ENCODE assay signal across 8 mouse cellular contexts in the genomic region with DNA sequence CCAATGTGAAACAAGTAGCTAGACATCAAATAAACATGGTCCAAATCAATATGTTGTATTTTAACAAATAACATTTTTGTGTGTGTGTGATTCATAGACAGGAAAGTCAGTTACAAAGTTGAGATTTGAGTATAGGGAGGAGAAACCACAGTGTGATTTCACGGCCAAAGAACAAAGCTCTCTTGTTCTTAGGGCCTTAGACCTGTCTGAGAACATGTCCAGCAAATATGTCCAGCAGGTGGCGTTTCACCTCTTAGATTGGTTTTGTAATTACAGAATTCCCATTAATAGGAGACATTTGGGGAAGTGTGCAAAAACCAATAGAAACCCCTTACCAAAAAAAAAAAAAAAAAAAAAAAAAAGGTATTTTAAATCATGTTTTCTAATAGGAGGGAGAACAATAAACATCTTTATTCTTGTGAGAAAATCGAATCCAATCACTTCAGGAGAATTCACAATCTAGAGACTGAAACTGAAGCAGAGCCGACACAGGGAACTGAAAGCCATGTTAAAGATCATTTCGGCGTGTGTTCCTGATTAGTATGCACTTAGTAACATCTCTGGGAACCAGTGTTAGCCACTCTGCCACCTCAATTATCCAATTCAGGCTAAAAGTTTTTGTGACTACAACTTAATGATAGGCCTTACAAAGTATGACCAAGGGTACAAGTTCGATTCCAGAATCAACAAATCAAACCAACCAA. TPM values are rescaled to one million over a fixed set of nuclear protein-coding genes. Genes with fewer than 3 reads are reported as not detected.
A peak's percentile ranks its signal among the peaks of the same experiment; 100 is the strongest.
DNase-seq lines count a peak whose midpoint lies in the region; ATAC-seq lines count a peak whose summit lies in the region.

No protein-coding gene starts in this region.

- no peak for ATAC-seq in intestine, embryonic 14.5 days (replicated peaks; ENCODE audit: low FRiP score, low TSS enrichment, low read depth)
- no peak for ATAC-seq in intestine, embryonic 16.5 days
- ATAC-seq in midbrain, embryonic 12.5 days (ENCODE audit: low FRiP score, low read depth) = peak; percentile 61; the same call in 1 of the 2 replicates

- H3K36me3 ChIP-seq in intestine, embryonic 14.5 days (ENCODE audit: control insufficient read depth, insufficient read depth, low read length) = no peaks in the 10 kb centered on the region
- no peaks in the 10 kb centered on the region for H3K36me3 ChIP-seq in intestine, embryonic 16.5 days (ENCODE audit: control insufficient read depth, insufficient read depth, low read length)
- H3K36me3 ChIP-seq in midbrain, embryonic 12.5 days = no peaks in the 10 kb centered on the region

- no peak overlapping the region for H3K27ac ChIP-seq in intestine, embryonic 14.5 days (ENCODE audit: low read depth)
- H3K27ac ChIP-seq in intestine, embryonic 16.5 days (ENCODE audit: low read length) = no peak overlapping the region
- H3K27ac ChIP-seq in midbrain, embryonic 12.5 days (replicated peaks) = no peak overlapping the region

- no peak overlapping the region for H3K4me3 ChIP-seq in intestine, embryonic 14.5 days (ENCODE audit: low read depth, low read length)
- no peak overlapping the region for H3K4me3 ChIP-seq in intestine, embryonic 16.5 days (ENCODE audit: low read length)
- H3K4me3 ChIP-seq in midbrain, embryonic 12.5 days = no peak overlapping the region

- H3K9me3 ChIP-seq in intestine, embryonic 14.5 days (ENCODE audit: control insufficient read depth, low read length) = no peaks in the 10 kb centered on the region
- no peaks in the 10 kb centered on the region for H3K9me3 ChIP-seq in intestine, embryonic 16.5 days (ENCODE audit: control insufficient read depth, low read length)
- no peaks in the 10 kb centered on the region for H3K9me3 ChIP-seq in midbrain, embryonic 12.5 days

- no peak overlapping the region for H3K9ac ChIP-seq in intestine, embryonic 14.5 days (ENCODE audit: low read length)
- no peak overlapping the region for H3K9ac ChIP-seq in intestine, embryonic 16.5 days (ENCODE audit: low read depth, low read length)
- H3K9ac ChIP-seq in midbrain, embryonic 12.5 days (replicated peaks) = no peak overlapping the region

- H3K4me1 ChIP-seq in intestine, embryonic 14.5 days (replicated peaks; ENCODE audit: control insufficient read depth, insufficient read depth, low read length) = no peaks in the 10 kb centered on the region
- H3K4me1 ChIP-seq in intestine, embryonic 16.5 days (ENCODE audit: control insufficient read depth, insufficient read depth, low read length) = no peaks in the 10 kb centered on the region
- H3K4me1 ChIP-seq in midbrain, embryonic 12.5 days = peaks cover 8% of the 10 kb centered on the region; the same call in 1 of the 2 replicates

- no peak overlapping the region for H3K4me2 ChIP-seq in intestine, embryonic 14.5 days (ENCODE audit: low read length)
- no peak overlapping the region for H3K4me2 ChIP-seq in intestine, embryonic 16.5 days (ENCODE audit: low read depth, low read length)
- H3K4me2 ChIP-seq in midbrain, embryonic 12.5 days (replicated peaks) = no peak overlapping the region

- H3K27me3 ChIP-seq in intestine, embryonic 14.5 days (replicated peaks; ENCODE audit: control insufficient read depth, insufficient read depth, low read length) = no peaks in the 10 kb centered on the region
- no peaks in the 10 kb centered on the region for H3K27me3 ChIP-seq in intestine, embryonic 16.5 days (replicated peaks; ENCODE audit: control insufficient read depth, insufficient read depth, low read length)
- H3K27me3 ChIP-seq in midbrain, embryonic 12.5 days = no peaks in the 10 kb centered on the region

- WGBS in intestine, embryonic 14.5 days = 68% methylated on average over 7 of the region's 7 CpGs
- WGBS in intestine, embryonic 16.5 days = 65% methylated on average over 7 of the region's 7 CpGs
- WGBS in midbrain, embryonic 12.5 days = 61% methylated on average over 7 of the region's 7 CpGs

- DNase-seq in intestine, embryonic 14.5 days (ENCODE audit: low spot score) = peak; percentile 73
- peak; percentile 91 for DNase-seq in brain, adult 2 months (ENCODE audit: low read depth, low spot score)
- peak; percentile 69 for DNase-seq in fibroblast of lung, adult 2 months (ENCODE audit: low read depth)
- DNase-seq in induced T-regulatory cell, adult 2 months (ENCODE audit: low read depth) = peak; percentile 39
- peak; percentile 50 to 80 for DNase-seq in left cerebral cortex, adult 18-20 months (ENCODE audit: low spot score in 2 of 2)
- DNase-seq in urinary bladder, postnatal 36 days (ENCODE audit: low spot score in 2 of 2) = peak; percentile 45 to 46

RNA-seq across cellular contexts. Expression of gene Vcan, which starts 37.1 kb away (rescaled TPM):
- 40.2 and 42.8 TPM in 2 replicates for polyA plus RNA-seq in intestine, embryonic 14.5 days (2014; fragmentation: Nextera tagmentation; extraction: Ambion mirVana)
- polyA plus RNA-seq in intestine, embryonic 16.5 days (2015; fragmentation: Nextera tagmentation; extraction: Ambion mirVana) = 13.3 and 15.6 TPM in 2 replicates
- 10 to 100 TPM in 1 of 2 experiments, 1 to 10 TPM in 1; 8.2 to 11.8 TPM for total RNA-seq in left cerebral cortex, adult 18-20 months (2021)
- polyA plus RNA-seq in midbrain, embryonic 12.5 days (2016; fragmentation: Nextera tagmentation; extraction: Ambion mirVana) = 41.6 and 50.4 TPM in 2 replicates

Comparison
In these comparisons a context has a peak if more than half of its experiments do, and no peak if none do; other contexts are left out.
1. DNase-seq: peak in every context shown above with its lines; median percentile 91 in brain, adult 2 months; 73 in intestine, embryonic 14.5 days; 69 in fibroblast of lung, adult 2 months; 65 in left cerebral cortex, adult 18-20 months; 46 in urinary bladder, postnatal 36 days; 39 in induced T-regulatory cell, adult 2 months.